Mouse (Mus musculus) limb, embryonic 14.5 days (tissue): Measurements from ENCODE around the gene Taf13. TPM values are rescaled to one million over a fixed set of nuclear protein-coding genes. Genes with fewer than 3 reads are reported as not detected.

Experiments used
- ATAC-seq: fragments of 200-750 bp; cut with Nextera tagmentation; 2 replicates; pipeline ENCODE4 v1.8.0; 2017; ENCODE audit warnings: low read depth, moderate number of reproducible peaks, moderate TSS enrichment; ENCODE audit not compliant: low FRiP score
- DNase-seq: peaks from one replicate; pipeline ENCODE4 v3.0.0-alpha.2; 2015; ENCODE audit warnings: low spot score
- H3K27ac ChIP-seq: fragments of 300-500 bp; sonication (generic); replicated peaks from 2 replicates; pipeline ENCODE4 v1.5.1; 2014; ENCODE audit warnings: low read depth, mild to moderate bottlenecking, low read length, moderate library complexity, mixed read lengths
- H3K27me3 ChIP-seq: fragments of 300-500 bp; sonication (generic); 2 replicates; pipeline ENCODE4 v1.6.1; 2014; ENCODE audit warnings: low read length, mixed read lengths; ENCODE audit not compliant: control insufficient read depth, insufficient read depth
- H3K36me3 ChIP-seq: fragments of 300-500 bp; sonication (generic); 2 replicates; pipeline ENCODE4 v1.6.1; 2014; ENCODE audit warnings: mild to moderate bottlenecking, low read length, moderate library complexity, mixed read lengths; ENCODE audit not compliant: control insufficient read depth, insufficient read depth
- H3K4me1 ChIP-seq: fragments of 300-500 bp; sonication (generic); 2 replicates; pipeline ENCODE4 v1.6.1; 2014; ENCODE audit warnings: antibody characterized with exemption, low read length, mixed read lengths; ENCODE audit not compliant: control insufficient read depth, insufficient read depth
- H3K4me2 ChIP-seq: fragments of 300-500 bp; sonication (generic); replicated peaks from 2 replicates; pipeline ENCODE4 v1.6.1; 2014; ENCODE audit warnings: low read depth, mild to moderate bottlenecking, low read length, moderate library complexity; ENCODE audit not compliant: severe bottlenecking
- H3K4me3 ChIP-seq: fragments of 300-500 bp; sonication (generic); replicated peaks from 2 replicates; pipeline ENCODE4 v1.5.1; 2014; ENCODE audit warnings: low read length
- H3K9ac ChIP-seq: fragments of 300-500 bp; sonication (generic); 2 replicates; pipeline ENCODE4 v1.6.1; 2014; ENCODE audit warnings: mild to moderate bottlenecking, low read depth, low read length, moderate library complexity; ENCODE audit not compliant: severe bottlenecking
- H3K9me3 ChIP-seq: fragments of 300-500 bp; sonication (generic); 2 replicates; pipeline ENCODE4 v1.6.1; 2016; ENCODE audit warnings: low read length; ENCODE audit not compliant: control insufficient read depth
- POLR2A ChIP-seq: fragments of 200-500 bp; IDR thresholded peaks from 2 replicates; pipeline ENCODE4 v1.8.0; 2012; ENCODE audit warnings: inconsistent platforms, mild to moderate bottlenecking, moderate library complexity, borderline replicate concordance; ENCODE audit not compliant: insufficient read depth, insufficient read length; ENCODE audit errors: extremely low read depth
- WGBS: fragments of 180-500 bp; shearing (Covaris S2); extraction: QIAGEN DNeasy Blood & Tissue Kit; methylation state at CpG from one replicate; pipeline ENCODE4 v1.1.7; 2014; 5-methylcytosine and 5-hydroxymethylcytosine counted together
- microRNA-seq: library from miRNA; unstranded; fragments of <30 nt; microRNA quantifications from one replicate; pipeline ENCODE4, GENCODE M21; 2016
- polyA plus RNA-seq, 2 experiments: library from polyadenylated mRNA; depleted of rRNA in 1 of 2; stranded (reverse) in 1 of 2; unstranded in 1 of 2; fragments of >200 nt; fragmentation: Nextera tagmentation in 1 of 2; extraction: Ambion mirVana in 1 of 2; gene quantifications; 2 replicates each; pipeline versions ENCODE4 v1.2.1 to v1.2.3; 2012 to 2014

Gene Taf13
- polyA plus RNA-seq, 2 experiments, result 25.7 to 40.4 TPM

GRCm38 (mm10) chr3:108584580-108584979, 13.1 kb downstream of the Taf13 start:
- no peaks in the 10 kb centered on the region for H3K27me3 ChIP-seq
- no peak overlapping the region for H3K27ac ChIP-seq
- no peak overlapping the region for H3K4me2 ChIP-seq
- 74% methylated on average over 4 of the region's 4 CpGs for WGBS
- H3K9me3 ChIP-seq, result no peaks in the 10 kb centered on the region
- no peak for TF ChIP-seq POLR2A
- ATAC-seq (no peak), DNase-seq (no peak)
- no peak overlapping the region for H3K4me3 ChIP-seq
- H3K36me3 ChIP-seq, result 0 out of 2 replicates have a peak, but pooled peaks cover 2% of the 10 kb centered on the region
- no peaks in the 10 kb centered on the region for H3K4me1 ChIP-seq
- H3K9ac ChIP-seq, result no peak overlapping the region

- H3K4me1 ChIP-seq, result peaks cover 2% of the 10 kb centered on the region; the same call in 1 of the 2 replicates
- ATAC-seq (no peak), DNase-seq (no peak)
- no peaks in the 10 kb centered on the region for H3K9me3 ChIP-seq
- TF ChIP-seq POLR2A, result no peak
- H3K9ac ChIP-seq, result no peak overlapping the region
- no peaks in the 10 kb centered on the region for H3K36me3 ChIP-seq
- no peak overlapping the region for H3K27ac ChIP-seq
- H3K27me3 ChIP-seq, result no peaks in the 10 kb centered on the region
- H3K4me2 ChIP-seq, result no peak overlapping the region
- WGBS, result 38% methylated on average over 2 of the region's 2 CpGs
- no peak overlapping the region for H3K4me3 ChIP-seq
These were observed 16.9 kb downstream of the Taf13 start for GRCm38 (mm10) chr3:108588446-108588845.

DNA sequence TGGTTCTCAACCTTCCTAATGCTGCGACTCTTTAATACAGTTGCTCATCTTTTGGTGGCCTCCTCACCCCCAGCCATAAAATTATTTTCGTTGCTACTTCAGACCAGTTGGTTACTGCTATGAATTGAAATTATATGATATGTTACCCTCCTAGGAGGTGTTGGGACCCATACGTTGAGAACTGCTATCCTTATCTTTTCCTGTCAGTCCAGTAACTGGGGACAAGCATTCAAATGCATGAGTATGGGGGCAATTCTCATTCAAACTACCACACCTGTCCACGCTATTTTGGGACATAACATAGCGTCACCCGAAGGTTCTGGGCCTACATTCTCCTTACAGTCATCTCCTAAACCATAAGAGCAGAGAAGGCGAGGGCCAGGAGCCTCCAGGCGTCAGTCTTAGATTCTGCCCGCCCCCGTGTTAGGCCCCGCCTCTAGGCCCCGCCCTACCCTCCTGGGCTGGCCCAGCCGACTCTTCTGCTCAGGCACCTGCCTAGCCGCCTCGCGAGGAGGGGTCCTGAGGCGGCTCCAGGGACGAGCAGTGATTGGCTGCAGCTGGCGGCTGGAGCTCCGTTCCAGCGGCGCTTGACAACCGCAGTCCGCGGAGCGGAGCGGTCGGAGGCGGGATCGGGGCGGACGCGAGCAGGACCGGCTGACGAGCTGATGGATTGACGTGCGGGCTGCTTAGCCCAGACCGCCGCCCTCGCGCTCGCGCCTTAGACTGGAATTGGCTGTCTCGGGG, 19.5 kb downstream of the Taf13 start, which contains the start of gene Wdr47:
Gene Wdr47, plus strand, starts transcription at position 494 of the 744 bp plus-strand sequence.
- no peaks in the 10 kb centered on the region for H3K9me3 ChIP-seq

GRCm38 (mm10) chr3:108591530-108592522, 20.3 kb downstream of the Taf13 start:
- peak; percentile 76 for ATAC-seq
- no peaks in the 10 kb centered on the region for H3K27me3 ChIP-seq
- H3K4me3 ChIP-seq, result peak overlapping the region; percentile 60
- DNase-seq, result no peak
- TF ChIP-seq POLR2A, result no peak
- peak overlapping the region; percentile 10 for H3K27ac ChIP-seq
- WGBS, result under 1% methylated on average over 58 of the region's 61 CpGs
- H3K4me1 ChIP-seq, result peaks cover 2% of the 10 kb centered on the region; the same call in 1 of the 2 replicates
- no peaks in the 10 kb centered on the region for H3K36me3 ChIP-seq
- peak overlapping the region; percentile 58 for H3K9ac ChIP-seq
- H3K4me2 ChIP-seq, result peak overlapping the region; percentile 98
- H3K9me3 ChIP-seq, result no peaks in the 10 kb centered on the region

More for the DNA sequence above, 19.5 kb downstream of the Taf13 start, which contains the start of gene Wdr47:
- peak; percentile 66; the same call in 1 of the 2 replicates for TF ChIP-seq POLR2A
- WGBS, result 7% methylated on average over 34 of the region's 44 CpGs
- Histone ChIP-seq H3K4me2 (peak within 1 kb of the TSS; percentile 98), H3K4me3 (peak within 1 kb of the TSS; percentile 60), H3K27ac (peak within 1 kb of the TSS; percentile 38), H3K36me3 (no peaks in the 10 kb centered on the region), H3K4me1 (peaks cover 2% of the 10 kb centered on the region; the same call in 1 of the 2 replicates), H3K27me3 (no peaks in the 10 kb centered on the region), H3K9ac (peak within 1 kb of the TSS; percentile 58)
- ATAC-seq (peak; percentile 100), DNase-seq (peak; percentile 95)

DNA sequence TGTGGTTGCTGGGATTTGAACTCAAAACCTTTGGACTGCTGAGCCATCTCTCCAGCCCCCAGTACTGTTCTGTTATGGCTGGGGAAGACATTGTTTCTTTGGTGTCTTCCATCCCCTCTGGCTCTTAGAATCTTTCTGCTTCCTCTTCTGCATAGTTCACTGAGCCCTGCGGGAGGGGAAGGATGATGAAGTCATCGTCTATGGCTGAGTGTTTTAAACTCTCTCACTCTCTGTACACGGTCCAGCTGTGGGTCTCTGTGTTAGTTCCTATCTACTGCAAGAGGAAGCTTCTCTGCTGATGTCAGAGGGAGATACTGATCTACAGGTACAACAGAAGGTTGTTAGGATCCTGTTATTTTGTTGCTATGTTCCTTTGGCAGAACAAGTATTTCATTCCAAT, 37.4 kb downstream of the Taf13 start:
- WGBS, result 78% methylated on average over 3 of the region's 3 CpGs
- Histone ChIP-seq H3K27ac (no peak overlapping the region), H3K4me3 (no peak overlapping the region), H3K9me3 (no peaks in the 10 kb centered on the region), H3K9ac (no peak overlapping the region), H3K36me3 (no peaks in the 10 kb centered on the region; the same call in 1 of the 2 replicates), H3K27me3 (no peaks in the 10 kb centered on the region), H3K4me1 (no peaks in the 10 kb centered on the region), H3K4me2 (no peak overlapping the region)
- no peak for DNase-seq
- ATAC-seq, result no peak
- TF ChIP-seq POLR2A, result no peak

Small RNA genes lying within 50 kb of the gene (microRNA-seq; reads per million reads assigned to microRNA genes)
- gene Gm22860, result not detected

Other genes with a start within 250 kb of the Taf13 start
- gene Mybphl, start 206.8 kb upstream of the Taf13 start, polyA plus RNA-seq (2012; rRNA removed), result not detected in 2 replicates
- gene Mybphl, start 206.8 kb upstream of the Taf13 start, polyA plus RNA-seq (2014; fragmentation: Nextera tagmentation; extraction: Ambion mirVana), result not detected in 2 replicates
- gene Psrc1, start 187.9 kb upstream of the Taf13 start, polyA plus RNA-seq (2012; rRNA removed), result 86.7 and 91.5 TPM in 2 replicates
- gene Psrc1, start 187.9 kb upstream of the Taf13 start, polyA plus RNA-seq (2014; fragmentation: Nextera tagmentation; extraction: Ambion mirVana), result 38.0 and 39.1 TPM in 2 replicates
- 18.9 and 23.3 TPM in 2 replicates for gene Celsr2, start 156.1 kb upstream of the Taf13 start, polyA plus RNA-seq (2012; rRNA removed)
- 10.5 and 15.5 TPM in 2 replicates for gene Celsr2, start 156.1 kb upstream of the Taf13 start, polyA plus RNA-seq (2014; fragmentation: Nextera tagmentation; extraction: Ambion mirVana)
- gene Sars, start 126.5 kb upstream of the Taf13 start, polyA plus RNA-seq (2012; rRNA removed), result 52.4 and 80.2 TPM in 2 replicates
- 108 and 118 TPM in 2 replicates for gene Sars, start 126.5 kb upstream of the Taf13 start, polyA plus RNA-seq (2014; fragmentation: Nextera tagmentation; extraction: Ambion mirVana)
- gene 1700013F07Rik, start 37.5 kb upstream of the Taf13 start, polyA plus RNA-seq (2012; rRNA removed), result 0.13 and 0.27 TPM in 2 replicates
- gene 1700013F07Rik, start 37.5 kb upstream of the Taf13 start, polyA plus RNA-seq (2014; fragmentation: Nextera tagmentation; extraction: Ambion mirVana), result 0.30 TPM in 1 of 2 replicates, not detected in the other
- gene 5330417C22Rik, start 35.2 kb upstream of the Taf13 start, polyA plus RNA-seq (2012; rRNA removed), result 0.39 and 0.42 TPM in 2 replicates
- 0.82 and 0.83 TPM in 2 replicates for gene 5330417C22Rik, start 35.2 kb upstream of the Taf13 start, polyA plus RNA-seq (2014; fragmentation: Nextera tagmentation; extraction: Ambion mirVana)
- 10.8 and 14.8 TPM in 2 replicates for gene Tmem167b, start 9.2 kb upstream of the Taf13 start, polyA plus RNA-seq (2012; rRNA removed)
- gene Tmem167b, start 9.2 kb upstream of the Taf13 start, polyA plus RNA-seq (2014; fragmentation: Nextera tagmentation; extraction: Ambion mirVana), result 43.9 and 48.2 TPM in 2 replicates
- gene Wdr47, start 19.6 kb downstream of the Taf13 start, polyA plus RNA-seq (2012; rRNA removed), result 14.2 and 14.3 TPM in 2 replicates
- 12.9 and 13.3 TPM in 2 replicates for gene Wdr47, start 19.6 kb downstream of the Taf13 start, polyA plus RNA-seq (2014; fragmentation: Nextera tagmentation; extraction: Ambion mirVana)
- 79.4 and 81.3 TPM in 2 replicates for gene Clcc1, start 82.2 kb downstream of the Taf13 start, polyA plus RNA-seq (2012; rRNA removed)
- 78.0 and 87.7 TPM in 2 replicates for gene Clcc1, start 82.2 kb downstream of the Taf13 start, polyA plus RNA-seq (2014; fragmentation: Nextera tagmentation; extraction: Ambion mirVana)
- gene Gpsm2, start 150.6 kb downstream of the Taf13 start, polyA plus RNA-seq (2012; rRNA removed), result 38.2 and 55.2 TPM in 2 replicates
- 120 and 121 TPM in 2 replicates for gene Gpsm2, start 150.6 kb downstream of the Taf13 start, polyA plus RNA-seq (2014; fragmentation: Nextera tagmentation; extraction: Ambion mirVana)
- gene Aknad1, start 168.0 kb downstream of the Taf13 start, polyA plus RNA-seq (2012; rRNA removed), result 3.4 and 3.6 TPM in 2 replicates
- 2.2 TPM in 2 replicates for gene Aknad1, start 168.0 kb downstream of the Taf13 start, polyA plus RNA-seq (2014; fragmentation: Nextera tagmentation; extraction: Ambion mirVana)